Mouse (Mus musculus) limb, embryonic 14.5 days (tissue): ENCODE measurements around the gene Snx11. TPM values are rescaled to one million over a fixed set of nuclear protein-coding genes. Genes with fewer than 3 reads are reported as not detected.
A peak's percentile ranks its signal among the peaks of the same experiment; 100 is the strongest.

ENCODE experiments used
- ATAC-seq: fragments of 200-750 bp; cut with Nextera tagmentation; 2 replicates; pipeline ENCODE4 v1.8.0; 2017; ENCODE audit warnings: low read depth, moderate number of reproducible peaks, moderate TSS enrichment; ENCODE audit not compliant: low FRiP score
- DNase-seq: peaks from one replicate; pipeline ENCODE4 v3.0.0-alpha.2; 2015; ENCODE audit warnings: low spot score
- H3K27ac ChIP-seq: fragments of 300-500 bp; sonication (generic); replicated peaks from 2 replicates; pipeline ENCODE4 v1.5.1; 2014; ENCODE audit warnings: low read depth, mild to moderate bottlenecking, low read length, moderate library complexity, mixed read lengths
- H3K27me3 ChIP-seq: fragments of 300-500 bp; sonication (generic); 2 replicates; pipeline ENCODE4 v1.6.1; 2014; ENCODE audit warnings: low read length, mixed read lengths; ENCODE audit not compliant: control insufficient read depth, insufficient read depth
- H3K36me3 ChIP-seq: fragments of 300-500 bp; sonication (generic); 2 replicates; pipeline ENCODE4 v1.6.1; 2014; ENCODE audit warnings: mild to moderate bottlenecking, low read length, moderate library complexity, mixed read lengths; ENCODE audit not compliant: control insufficient read depth, insufficient read depth
- H3K4me1 ChIP-seq: fragments of 300-500 bp; sonication (generic); 2 replicates; pipeline ENCODE4 v1.6.1; 2014; ENCODE audit warnings: antibody characterized with exemption, low read length, mixed read lengths; ENCODE audit not compliant: control insufficient read depth, insufficient read depth
- H3K4me2 ChIP-seq: fragments of 300-500 bp; sonication (generic); replicated peaks from 2 replicates; pipeline ENCODE4 v1.6.1; 2014; ENCODE audit warnings: low read depth, mild to moderate bottlenecking, low read length, moderate library complexity; ENCODE audit not compliant: severe bottlenecking
- H3K4me3 ChIP-seq: fragments of 300-500 bp; sonication (generic); replicated peaks from 2 replicates; pipeline ENCODE4 v1.5.1; 2014; ENCODE audit warnings: low read length
- H3K9ac ChIP-seq: fragments of 300-500 bp; sonication (generic); 2 replicates; pipeline ENCODE4 v1.6.1; 2014; ENCODE audit warnings: mild to moderate bottlenecking, low read depth, low read length, moderate library complexity; ENCODE audit not compliant: severe bottlenecking
- H3K9me3 ChIP-seq: fragments of 300-500 bp; sonication (generic); 2 replicates; pipeline ENCODE4 v1.6.1; 2016; ENCODE audit warnings: low read length; ENCODE audit not compliant: control insufficient read depth
- POLR2A ChIP-seq: fragments of 200-500 bp; IDR thresholded peaks from 2 replicates; pipeline ENCODE4 v1.8.0; 2012; ENCODE audit warnings: inconsistent platforms, mild to moderate bottlenecking, moderate library complexity, borderline replicate concordance; ENCODE audit not compliant: insufficient read depth, insufficient read length; ENCODE audit errors: extremely low read depth
- WGBS: fragments of 180-500 bp; shearing (Covaris S2); extraction: QIAGEN DNeasy Blood & Tissue Kit; methylation state at CpG from one replicate; pipeline ENCODE4 v1.1.7; 2014; 5-methylcytosine and 5-hydroxymethylcytosine counted together
- polyA plus RNA-seq, 2 experiments: library from polyadenylated mRNA; depleted of rRNA in 1 of 2; stranded (reverse) in 1 of 2; unstranded in 1 of 2; fragments of >200 nt; fragmentation: Nextera tagmentation in 1 of 2; extraction: Ambion mirVana in 1 of 2; gene quantifications; 2 replicates each; pipeline versions ENCODE4 v1.2.1 to v1.2.3; 2012 to 2014

Snx11 gene
- polyA plus RNA-seq, 2 experiments = 11.9 to 28.3 TPM

DNA sequence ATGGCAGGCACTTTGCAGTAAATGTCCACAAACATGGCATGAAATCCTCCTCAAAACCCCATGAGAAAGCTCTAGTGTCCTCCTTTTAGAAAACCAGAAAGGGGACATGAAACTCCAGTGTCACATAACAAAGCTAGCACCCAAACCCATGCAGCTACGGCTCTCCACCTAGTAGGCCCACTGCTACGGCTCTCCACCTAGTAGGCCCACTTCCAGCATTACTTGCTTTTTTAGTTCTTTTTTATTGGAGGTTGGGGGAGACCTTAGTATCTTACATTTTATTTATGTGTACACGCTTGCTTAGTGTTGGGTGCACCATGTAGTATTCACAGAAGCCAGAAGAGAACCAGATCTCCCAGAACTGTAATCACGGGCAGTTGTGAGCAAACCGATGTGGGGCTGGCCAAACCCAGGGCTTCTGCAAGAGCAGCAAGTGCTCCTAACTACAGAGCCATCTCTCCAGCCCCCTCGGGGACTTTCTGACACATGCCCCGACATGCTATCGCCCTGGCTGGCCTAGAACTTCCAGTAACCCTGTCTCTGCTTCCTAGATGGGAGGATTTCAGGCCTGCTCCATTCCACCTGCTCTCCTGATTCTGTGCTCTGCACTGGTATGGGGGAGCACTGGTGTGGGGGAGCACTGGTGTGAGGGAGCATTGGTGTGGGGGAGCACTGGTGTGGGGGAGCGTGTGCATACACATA lies 5.9 kb downstream of the Snx11 start:
- Histone ChIP-seq H3K4me3 (no peak overlapping the region), H3K36me3 (peaks cover 52% of the 10 kb centered on the region), H3K9ac (no peak overlapping the region), H3K9me3 (no peaks in the 10 kb centered on the region), H3K4me2 (no peak overlapping the region), H3K27me3 (no peaks in the 10 kb centered on the region), H3K27ac (no peak overlapping the region), H3K4me1 (peaks cover under 1% of the 10 kb centered on the region; the same call in 1 of the 2 replicates)
- no peak for DNase-seq
- no peak for ATAC-seq
- TF ChIP-seq POLR2A = no peak
- 92% methylated on average over 9 of the region's 9 CpGs for WGBS

DNA sequence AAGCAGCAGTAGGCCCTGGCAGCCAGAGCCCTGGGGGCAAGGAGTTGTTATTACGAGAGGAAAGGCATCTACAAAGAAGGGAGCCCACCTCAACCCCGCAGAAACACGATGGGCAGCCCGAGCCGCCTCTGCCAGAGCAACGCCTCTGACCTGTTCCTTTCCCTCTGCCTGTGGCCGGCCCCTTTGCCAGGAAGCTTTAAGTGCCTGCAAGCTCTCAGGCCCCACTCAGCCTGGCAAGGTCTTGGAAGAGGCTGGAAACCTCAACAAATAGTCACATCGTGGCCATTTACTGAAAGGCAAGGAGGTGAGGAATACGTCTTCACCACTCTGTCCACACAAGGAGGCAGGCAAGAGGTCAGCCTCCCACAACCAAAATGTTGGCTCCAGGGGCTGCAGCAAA lies 9.1 kb downstream of the Snx11 start:
- Histone ChIP-seq H3K9me3 (no peaks in the 10 kb centered on the region), H3K9ac (no peak overlapping the region), H3K4me2 (no peak overlapping the region), H3K4me3 (no peak overlapping the region), H3K27ac (no peak overlapping the region), H3K27me3 (no peaks in the 10 kb centered on the region), H3K36me3 (peaks cover 47% of the 10 kb centered on the region), H3K4me1 (no peaks in the 10 kb centered on the region)
- TF ChIP-seq POLR2A = no peak
- DNase-seq (no peak), ATAC-seq (no peak)
- WGBS = 51% methylated on average over 9 of the region's 9 CpGs

DNA sequence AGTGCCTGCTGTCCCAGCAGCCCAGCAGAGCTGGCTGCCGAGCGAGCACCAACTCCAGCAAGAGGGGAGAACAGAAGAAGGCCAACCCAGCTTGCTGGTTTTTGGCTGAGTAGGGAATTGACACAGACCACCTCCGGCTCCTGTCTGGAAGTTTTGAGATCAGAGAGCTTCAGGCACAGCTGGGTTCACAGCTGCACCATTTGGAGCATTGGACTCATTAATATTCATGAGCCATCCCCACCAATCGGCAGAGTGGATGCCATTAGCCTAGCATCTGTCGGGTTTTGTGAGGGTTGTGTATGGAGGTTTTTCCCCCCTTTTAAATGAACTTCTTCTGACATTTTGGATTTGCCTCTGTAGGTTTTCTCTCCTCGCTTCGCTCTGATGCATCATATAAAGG lies 10.3 kb downstream of the Snx11 start:
- Histone ChIP-seq H3K4me1 (0 out of 2 replicates have a peak, but pooled peaks cover 3% of the 10 kb centered on the region), H3K27ac (no peak overlapping the region), H3K36me3 (peaks cover 37% of the 10 kb centered on the region), H3K4me3 (no peak overlapping the region), H3K9ac (no peak overlapping the region), H3K27me3 (no peaks in the 10 kb centered on the region), H3K9me3 (no peaks in the 10 kb centered on the region), H3K4me2 (no peak overlapping the region)
- 34% methylated on average over 7 of the region's 7 CpGs for WGBS
- no peak for DNase-seq
- ATAC-seq = peak; percentile 23; the same call in 1 of the 2 replicates
- TF ChIP-seq POLR2A = no peak

DNA sequence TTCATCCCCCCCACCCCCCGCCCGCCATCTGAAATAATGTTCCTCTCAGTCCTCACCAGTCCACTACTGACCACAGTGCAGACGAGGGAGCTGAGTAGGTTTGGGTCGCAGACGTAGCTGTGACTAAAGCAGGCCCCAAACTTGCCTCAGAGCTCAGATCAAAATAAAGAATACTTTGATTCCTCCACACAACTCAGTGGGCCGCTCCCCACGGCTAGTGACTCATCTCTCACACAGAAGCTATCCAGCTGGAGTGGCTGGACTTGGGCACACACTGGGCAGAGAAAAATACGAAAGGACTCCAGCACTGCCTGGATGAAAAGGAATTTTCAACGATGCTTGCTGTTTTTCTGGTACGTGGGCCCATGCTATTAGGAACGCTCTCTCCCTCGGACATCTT lies 10.8 kb downstream of the Snx11 start:
- Histone ChIP-seq H3K4me3 (no peak overlapping the region), H3K27ac (no peak overlapping the region), H3K27me3 (no peaks in the 10 kb centered on the region), H3K9me3 (no peaks in the 10 kb centered on the region), H3K36me3 (peaks cover 31% of the 10 kb centered on the region), H3K9ac (no peak overlapping the region), H3K4me1 (0 out of 2 replicates have a peak, but pooled peaks cover 3% of the 10 kb centered on the region), H3K4me2 (no peak overlapping the region)
- no peak for TF ChIP-seq POLR2A
- WGBS = 78% methylated on average over 12 of the region's 12 CpGs
- no peak for DNase-seq
- no peak for ATAC-seq

DNA sequence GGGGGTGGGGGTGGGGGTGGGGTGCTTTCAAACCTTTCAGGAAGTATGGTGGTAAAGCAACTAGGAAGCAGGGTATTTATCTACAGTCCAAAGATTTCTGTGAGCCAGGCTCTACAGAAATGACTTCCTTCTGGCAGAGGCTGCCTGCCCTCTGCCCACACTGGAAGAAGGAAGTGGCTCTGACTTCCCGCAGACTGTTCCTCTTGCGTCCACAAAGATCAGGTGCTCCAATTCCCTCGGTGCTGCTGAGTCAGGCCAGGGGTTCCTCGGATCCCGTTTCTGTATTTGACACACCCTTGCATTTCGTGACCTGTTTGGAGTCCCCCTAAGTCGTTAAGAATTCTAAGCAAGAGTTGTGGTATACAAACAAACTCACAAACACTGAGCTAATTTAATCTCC lies 11.7 kb downstream of the Snx11 start:
- no peak overlapping the region for H3K27ac ChIP-seq
- WGBS = 64% methylated on average over 7 of the region's 7 CpGs
- H3K27me3 ChIP-seq = no peaks in the 10 kb centered on the region
- peaks cover 22% of the 10 kb centered on the region for H3K36me3 ChIP-seq
- H3K4me2 ChIP-seq = no peak overlapping the region
- no peak for DNase-seq
- H3K9me3 ChIP-seq = no peaks in the 10 kb centered on the region
- TF ChIP-seq POLR2A = no peak
- H3K9ac ChIP-seq = no peak overlapping the region
- H3K4me1 ChIP-seq = 0 out of 2 replicates have a peak, but pooled peaks cover 3% of the 10 kb centered on the region
- ATAC-seq = no peak
- H3K4me3 ChIP-seq = no peak overlapping the region
